Mouse (Mus musculus): ENCODE data around the gene Pptc7.
A peak's percentile ranks its signal among the peaks of the same experiment; 100 is the strongest.

Gene Pptc7

DNA sequence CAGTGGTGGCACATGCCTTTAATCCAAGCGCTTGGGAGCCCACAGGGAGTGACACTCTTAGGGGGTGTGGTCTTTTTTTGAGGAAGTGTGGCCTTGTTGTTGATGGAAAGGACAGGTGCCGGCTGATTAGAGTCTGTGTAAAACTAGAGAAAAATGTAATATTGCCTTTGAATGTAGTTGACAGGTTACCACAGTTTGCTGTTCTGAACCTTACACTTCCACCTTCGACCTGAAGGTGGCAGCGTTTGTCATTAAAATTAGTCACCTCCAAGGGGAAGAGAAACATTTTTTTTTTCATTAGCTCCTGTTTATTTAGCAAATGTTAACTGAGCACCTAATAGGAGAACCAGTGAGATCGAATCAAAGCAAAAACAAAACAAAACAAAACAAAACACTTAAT, 16.3 kb upstream of the Pptc7 start:
- DNase-seq: peak; percentile 73

DNA sequence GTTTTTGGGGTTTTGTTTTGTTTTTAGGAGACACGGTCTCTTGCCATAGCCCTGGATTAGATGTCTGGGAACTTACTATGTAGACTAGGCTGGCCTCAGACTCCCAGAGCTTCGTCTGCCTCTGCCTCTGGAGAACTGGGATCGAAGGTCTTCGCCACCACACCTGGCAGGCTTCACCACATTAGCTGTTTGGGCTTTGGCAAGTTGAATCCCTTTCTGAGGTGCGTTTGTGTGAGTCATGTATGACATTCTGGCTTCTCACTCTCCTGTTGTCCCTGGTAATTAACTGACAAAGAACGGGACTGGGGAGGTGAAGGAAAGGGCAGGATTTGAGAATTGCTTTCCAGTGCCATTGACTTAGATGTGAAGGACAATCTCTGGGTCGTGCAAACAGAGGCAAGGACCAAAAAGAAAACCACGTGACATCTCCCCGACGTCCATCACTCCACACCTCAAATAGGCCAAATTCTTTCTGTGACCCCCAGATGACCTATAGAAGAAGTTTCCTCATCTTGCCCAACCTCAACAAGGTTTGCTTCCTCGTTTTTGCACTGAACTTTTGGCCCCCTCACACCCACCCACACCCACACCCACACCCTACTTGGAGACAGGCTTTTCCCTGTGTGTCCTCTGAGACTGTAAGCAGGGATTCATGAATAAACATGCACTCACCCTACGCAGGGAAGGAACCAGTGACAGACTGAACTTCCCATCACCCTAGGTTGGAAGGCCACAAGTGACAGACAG, 15.1 kb upstream of the Pptc7 start:
- DNase-seq: no peak

GRCm38 (mm10) chr5:122272821-122273220, 11.3 kb upstream of the Pptc7 start:
- no peak for DNase-seq

GRCm38 (mm10) chr5:122274785-122275184, 9.4 kb upstream of the Pptc7 start:
- no peak for DNase-seq

DNA sequence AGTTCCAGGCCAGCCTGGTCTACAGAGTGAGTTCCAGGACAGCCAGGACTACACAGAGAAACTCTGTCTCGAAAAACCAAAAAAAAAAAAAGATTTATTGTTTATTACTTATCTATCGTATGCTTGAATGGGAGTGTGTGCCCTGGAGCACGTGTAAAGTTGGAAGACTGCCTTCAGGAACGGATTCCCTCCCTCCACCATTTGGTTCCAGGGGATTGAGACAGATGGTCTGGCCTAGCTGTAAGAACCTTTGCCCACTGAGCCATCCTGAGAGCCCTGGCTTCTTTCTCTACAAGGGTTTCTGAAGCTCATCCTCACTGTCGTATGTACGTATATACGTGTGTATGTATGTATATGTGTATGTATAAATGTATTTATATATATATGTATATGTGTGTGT, 5.2 kb upstream of the Pptc7 start:
- DNase-seq: peak; percentile 80

DNA sequence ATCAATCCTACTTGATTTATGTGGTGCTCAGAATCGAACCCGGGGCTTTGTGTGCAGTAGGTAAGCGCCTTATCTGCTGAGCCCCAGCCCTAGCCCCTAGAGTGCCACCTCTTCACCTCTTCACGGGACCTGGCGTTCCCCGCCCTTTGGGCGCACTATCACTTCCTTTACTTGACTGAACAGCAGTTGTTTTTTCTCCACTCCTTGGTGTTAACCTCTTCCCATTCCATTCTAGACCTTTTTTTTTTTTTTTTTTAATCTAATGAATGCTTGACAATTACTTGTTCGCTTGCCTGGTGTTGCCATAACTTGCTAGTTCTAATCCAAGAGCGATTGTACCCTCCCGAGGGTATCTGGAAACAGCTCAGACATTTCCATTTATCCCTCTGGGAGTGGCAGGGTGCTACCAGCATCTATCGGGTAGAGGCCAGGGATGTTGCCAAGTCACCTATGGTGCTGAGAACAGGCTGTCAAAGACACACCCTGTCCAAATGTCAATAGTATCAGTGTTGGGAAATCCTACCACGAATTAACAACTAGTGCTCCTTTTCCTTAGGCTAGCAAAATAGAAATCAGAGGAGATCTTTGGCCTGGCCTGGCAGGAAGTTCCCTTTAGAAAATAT, 4.3 kb upstream of the Pptc7 start:
- no peak for DNase-seq

DNA sequence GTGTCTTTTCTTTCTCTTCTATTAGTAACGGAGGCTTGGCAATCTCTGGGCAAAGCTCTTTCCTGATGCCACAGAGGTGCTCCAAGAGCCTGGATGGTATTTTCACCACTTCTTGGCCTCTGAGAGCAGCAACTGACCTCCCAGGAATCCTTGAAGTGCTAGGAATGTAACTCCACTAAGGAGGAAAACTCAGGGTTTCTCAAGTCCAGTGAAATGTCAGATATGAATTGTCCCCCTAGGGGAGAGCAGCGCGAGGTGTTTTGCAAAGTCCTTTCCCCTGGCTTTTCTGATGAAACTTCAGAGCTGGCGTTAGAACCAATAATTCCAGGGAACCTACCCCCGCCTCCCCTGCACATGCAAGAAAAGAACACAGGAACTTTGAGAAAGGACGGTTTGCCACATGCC, 3.7 kb upstream of the Pptc7 start:
- no peak for DNase-seq

- no peak for DNase-seq
Measured at GRCm38 (mm10) chr5:122280827-122281462, 3.2 kb upstream of the Pptc7 start.

DNA sequence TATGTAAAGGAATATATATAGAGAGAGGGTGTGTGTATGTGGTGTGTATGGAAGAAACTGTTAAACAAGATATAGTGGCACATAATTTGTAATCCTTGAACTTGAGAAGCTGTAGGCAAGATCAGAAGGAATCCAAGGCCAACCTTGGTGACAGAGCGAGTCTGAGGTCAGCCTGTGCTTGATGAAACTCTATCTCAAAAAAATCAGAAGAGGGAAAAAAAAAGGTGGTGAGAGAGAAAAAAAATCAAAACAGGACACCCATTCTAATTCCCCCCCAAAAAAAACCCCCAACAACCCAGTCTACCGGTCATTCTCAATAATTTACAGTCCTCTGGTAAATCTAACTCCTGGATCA, 360 bp upstream of the Pptc7 start:
- no peak for DNase-seq

- DNase-seq: peak; percentile 81
Measured at GRCm38 (mm10) chr5:122285029-122285766, 1.0 kb downstream of the Pptc7 start.

GRCm38 (mm10) chr5:122285767-122286150, 1.6 kb downstream of the Pptc7 start:
- DNase-seq: no peak

- DNase-seq: no peak
Measured at GRCm38 (mm10) chr5:122286191-122286590, 2.0 kb downstream of the Pptc7 start.

GRCm38 (mm10) chr5:122287026-122287425, 2.9 kb downstream of the Pptc7 start:
- no peak for DNase-seq

DNA sequence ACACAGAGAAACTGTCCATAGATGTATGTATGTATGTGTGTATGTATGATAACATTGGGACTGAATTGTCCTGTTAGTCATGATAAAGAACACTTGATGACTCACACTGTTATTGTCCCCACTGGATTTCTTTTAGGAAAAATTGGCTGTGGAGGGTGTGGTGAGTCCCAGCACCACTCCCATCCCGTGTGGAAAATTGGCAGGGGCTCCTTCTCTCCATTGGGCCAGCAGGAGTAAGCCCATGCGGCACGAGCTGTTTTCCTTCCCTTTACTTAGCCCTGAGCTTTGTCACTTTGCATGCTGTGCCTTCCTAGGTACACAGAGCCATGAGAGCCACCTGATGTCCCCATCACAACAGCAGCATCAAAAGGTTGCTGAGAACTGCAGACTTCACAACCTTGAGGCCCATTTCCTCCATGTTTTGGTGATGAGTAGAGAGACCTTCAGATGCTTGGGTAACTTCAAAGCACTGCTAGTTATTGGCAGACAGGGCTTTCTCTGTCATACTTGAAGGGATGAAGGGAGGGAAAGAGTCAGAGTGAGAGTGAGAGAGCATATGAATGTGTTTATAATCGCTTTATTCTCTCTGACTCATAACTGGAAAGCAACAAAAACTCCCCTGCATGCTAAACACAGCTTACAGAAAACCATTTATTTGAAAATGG, 4.1 kb downstream of the Pptc7 start:
- DNase-seq: no peak

DNA sequence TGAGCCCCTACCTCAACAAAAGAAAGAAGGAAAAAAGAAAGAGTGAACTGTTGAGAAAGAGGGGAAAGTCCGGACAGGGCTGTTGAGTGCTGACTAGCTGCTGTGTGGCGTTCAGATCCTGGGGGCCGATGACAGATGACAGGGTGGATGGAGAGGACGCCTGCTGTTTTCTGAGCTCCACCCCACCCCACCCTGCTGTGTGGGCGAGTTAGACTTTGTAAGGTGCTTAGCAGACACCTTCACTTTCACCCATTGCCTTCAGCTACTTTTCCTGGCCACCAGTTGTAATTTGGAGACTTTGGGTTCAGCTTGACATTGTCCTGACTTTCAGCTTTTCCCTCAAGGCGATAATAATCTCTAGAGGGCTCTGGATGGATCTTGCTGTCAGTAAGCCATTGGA, 7.0 kb downstream of the Pptc7 start:
- no peak for DNase-seq

GRCm38 (mm10) chr5:122291553-122292339, 7.6 kb downstream of the Pptc7 start:
- no peak for DNase-seq

DNA sequence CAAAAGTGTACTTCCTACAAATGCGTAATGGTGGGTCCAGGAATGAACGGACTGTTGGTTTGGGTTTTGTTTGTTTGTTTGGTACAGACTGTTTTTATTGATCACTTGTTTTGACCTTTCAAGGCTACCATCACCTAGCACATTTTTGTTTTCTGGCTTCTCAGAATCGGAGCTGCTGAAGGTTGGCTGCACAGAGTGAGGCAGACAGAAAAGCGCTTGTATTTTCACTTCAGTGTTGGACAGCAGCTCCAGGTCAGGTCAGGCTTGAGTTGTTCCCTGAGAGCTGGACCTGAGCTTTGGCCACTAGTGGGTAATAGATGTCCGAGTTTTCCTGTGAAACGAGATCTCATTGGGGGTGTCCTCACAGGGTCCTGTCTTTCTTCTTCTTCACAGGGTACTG, 9.0 kb downstream of the Pptc7 start:
- no peak for DNase-seq

DNA sequence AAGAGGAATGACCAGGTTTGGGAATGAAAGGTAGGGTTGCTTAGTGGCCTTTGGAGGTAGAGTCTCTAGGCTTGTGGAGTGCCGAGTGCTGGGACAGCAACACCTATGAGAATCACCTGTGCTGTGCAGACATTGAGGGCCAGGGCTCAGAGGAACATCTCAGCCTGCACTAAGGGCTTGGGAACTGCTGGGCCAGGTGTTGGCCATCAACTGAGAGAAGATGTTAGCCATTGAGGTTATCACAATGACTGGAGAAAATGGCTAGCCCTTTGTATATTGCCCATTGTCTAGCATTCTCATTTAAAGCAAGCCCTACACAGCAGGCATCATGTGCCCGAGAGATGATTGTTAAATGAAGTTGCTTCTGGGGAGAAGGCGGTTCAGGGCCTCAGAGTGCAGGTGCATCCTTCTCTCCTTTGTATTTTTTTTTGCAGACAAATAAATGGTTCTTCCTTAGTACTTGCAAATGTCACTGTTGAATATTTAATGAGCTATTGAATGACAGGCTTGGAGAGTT, 10.1 kb downstream of the Pptc7 start:
- DNase-seq: no peak

GRCm38 (mm10) chr5:122295113-122295935, 11.2 kb downstream of the Pptc7 start:
- DNase-seq: no peak

DNA sequence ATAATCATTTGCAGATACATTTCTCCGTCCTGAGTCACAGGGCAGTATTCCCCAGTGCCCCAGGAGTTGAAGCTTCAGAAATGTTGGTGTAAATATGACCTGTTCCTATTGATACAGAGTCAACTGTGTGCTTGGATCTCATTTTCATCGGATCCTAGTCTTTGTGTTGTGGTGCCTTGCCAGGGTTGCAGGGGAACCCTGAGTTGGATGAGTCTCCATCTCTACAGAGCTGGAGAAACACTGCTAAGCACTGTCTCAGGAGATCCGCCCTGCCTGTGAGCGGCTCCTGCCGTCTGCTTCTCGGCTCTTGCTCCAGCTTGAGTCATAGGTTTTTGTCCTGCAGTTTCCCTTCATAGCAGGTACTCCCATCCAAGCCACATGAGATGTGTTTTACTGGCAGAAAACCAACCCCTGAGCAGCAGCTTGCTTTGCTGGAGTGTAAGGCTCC, 15.9 kb downstream of the Pptc7 start:
- peak; percentile 68 for DNase-seq
